Mouse (Mus musculus) kidney, embryonic 16.5 days (tissue): Measurements from ENCODE around the gene Zscan2. TPM values are rescaled to one million over a fixed set of nuclear protein-coding genes. Genes with fewer than 3 reads are reported as not detected.

Experiments
- ATAC-seq: fragments of 200-750 bp; cut with Nextera tagmentation; 2 replicates; pipeline ENCODE4 v1.8.0; 2017; ENCODE audit warnings: moderate TSS enrichment; ENCODE audit not compliant: low FRiP score, low TSS enrichment
- H3K27ac ChIP-seq: fragments of 300-500 bp; sonication (generic); 2 replicates; pipeline ENCODE4 v1.5.1; 2014; ENCODE audit warnings: low read length
- H3K27me3 ChIP-seq: fragments of 300-500 bp; sonication (generic); 2 replicates; pipeline ENCODE4 v1.6.1; 2014; ENCODE audit warnings: low read length, control low read depth, mixed read lengths; ENCODE audit not compliant: insufficient read depth
- H3K36me3 ChIP-seq: fragments of 300-500 bp; sonication (generic); 2 replicates; pipeline ENCODE4 v1.6.1; 2014; ENCODE audit warnings: low read length, control low read depth, mixed read lengths; ENCODE audit not compliant: insufficient read depth
- H3K4me1 ChIP-seq: fragments of 300-500 bp; sonication (generic); 2 replicates; pipeline ENCODE4 v1.6.1; 2014; ENCODE audit warnings: low read length, control low read depth, mixed read lengths; ENCODE audit not compliant: insufficient read depth
- H3K4me2 ChIP-seq: fragments of 300-500 bp; sonication (generic); replicated peaks from 2 replicates; pipeline ENCODE4 v1.6.1; 2014; ENCODE audit warnings: low read depth, low read length
- H3K4me3 ChIP-seq: fragments of 300-500 bp; sonication (generic); 2 replicates; pipeline ENCODE4 v1.5.1; 2014; ENCODE audit warnings: mild to moderate bottlenecking, low read length
- H3K9ac ChIP-seq: fragments of 300-500 bp; sonication (generic); replicated peaks from 2 replicates; pipeline ENCODE4 v1.6.1; 2014; ENCODE audit warnings: low read length
- H3K9me3 ChIP-seq: fragments of 300-500 bp; sonication (generic); 2 replicates; pipeline ENCODE4 v1.6.1; 2016; ENCODE audit warnings: low read length, control low read depth
- WGBS: fragments of 180-500 bp; shearing (Covaris S2); extraction: QIAGEN DNeasy Blood & Tissue Kit; methylation state at CpG from one replicate; pipeline ENCODE4 v1.1.7; 2014; 5-methylcytosine and 5-hydroxymethylcytosine counted together
- polyA plus RNA-seq: library from polyadenylated mRNA; unstranded; fragments of >200 nt; fragmentation: Nextera tagmentation; extraction: Ambion mirVana; gene quantifications from 2 replicates; pipeline ENCODE4 v1.2.1, GENCODE M21; 2015

The Zscan2 gene
- 3.0 and 3.2 TPM in 2 replicates for polyA plus RNA-seq

DNA sequence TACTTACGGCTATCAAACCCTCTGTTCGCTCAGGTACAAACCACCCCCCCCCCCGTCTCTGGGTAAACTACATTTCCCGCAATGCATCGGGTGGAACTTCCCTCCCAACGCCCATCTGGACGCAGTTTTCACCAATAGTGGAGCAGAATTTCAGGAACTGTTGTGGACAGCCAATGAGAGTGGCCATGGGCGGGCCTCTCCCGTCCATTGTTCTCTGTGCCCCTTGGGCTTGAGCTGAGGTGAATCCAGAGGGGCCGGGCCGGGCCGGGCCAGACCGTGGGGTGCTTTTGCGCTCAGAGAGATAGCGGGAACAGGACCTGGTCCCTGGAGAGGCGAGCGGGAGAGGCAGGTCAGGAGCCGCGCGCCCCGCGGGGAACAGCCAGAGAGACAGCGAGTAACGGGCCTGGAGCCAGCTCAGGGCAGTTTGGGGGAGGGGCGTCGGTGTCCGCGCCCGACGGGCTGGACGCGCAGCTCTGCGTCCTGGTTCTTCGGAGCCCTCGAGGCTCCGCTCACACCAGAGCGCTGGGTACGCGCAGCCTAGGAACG, at the start of gene Zscan2:
Gene Zscan2 (plus strand): TSS at position 192 of the 546 bp plus-strand sequence.
- Histone ChIP-seq H3K4me3 (peak within 1 kb of the TSS; percentile 88), H3K4me1 (peaks cover 35% of the 10 kb centered on the region), H3K27ac (peak within 1 kb of the TSS; percentile 84), H3K9me3 (no peaks in the 10 kb centered on the region), H3K9ac (peak within 1 kb of the TSS; percentile 97), H3K27me3 (no peaks in the 10 kb centered on the region), H3K4me2 (peak within 1 kb of the TSS; percentile 74), H3K36me3 (peaks cover 14% of the 10 kb centered on the region; the same call in 1 of the 2 replicates)
- ATAC-seq, result peak; percentile 98
- under 1% methylated on average over 40 of the region's 40 CpGs for WGBS

DNA sequence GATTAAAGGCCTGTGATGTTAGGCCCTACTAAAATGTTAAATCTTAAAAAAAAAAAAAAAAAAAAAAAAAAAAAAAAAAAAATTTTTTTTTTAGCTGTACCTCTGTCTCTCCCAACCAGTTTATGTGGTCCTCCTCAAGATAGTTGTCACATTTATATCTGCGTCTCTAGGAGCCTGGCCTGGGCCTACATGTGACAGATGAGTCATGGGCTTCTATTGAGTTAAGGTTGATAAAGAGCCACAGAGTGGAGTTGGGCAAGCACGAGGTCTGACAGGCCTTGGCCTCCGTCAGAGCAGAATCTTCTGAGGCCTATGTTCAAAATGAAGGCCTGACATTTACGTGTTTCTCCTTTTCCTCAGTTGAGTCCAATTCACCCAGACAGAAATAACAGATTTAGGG, 47.3 kb upstream of the Zscan2 start:
- Histone ChIP-seq H3K27me3 (no peaks in the 10 kb centered on the region), H3K27ac (no peak overlapping the region), H3K36me3 (no peaks in the 10 kb centered on the region), H3K4me3 (no peak overlapping the region), H3K9me3 (no peaks in the 10 kb centered on the region), H3K4me1 (no peaks in the 10 kb centered on the region), H3K9ac (no peak overlapping the region), H3K4me2 (no peak overlapping the region)
- ATAC-seq, result no peak
- WGBS, result 77% methylated on average over 4 of the region's 4 CpGs

DNA sequence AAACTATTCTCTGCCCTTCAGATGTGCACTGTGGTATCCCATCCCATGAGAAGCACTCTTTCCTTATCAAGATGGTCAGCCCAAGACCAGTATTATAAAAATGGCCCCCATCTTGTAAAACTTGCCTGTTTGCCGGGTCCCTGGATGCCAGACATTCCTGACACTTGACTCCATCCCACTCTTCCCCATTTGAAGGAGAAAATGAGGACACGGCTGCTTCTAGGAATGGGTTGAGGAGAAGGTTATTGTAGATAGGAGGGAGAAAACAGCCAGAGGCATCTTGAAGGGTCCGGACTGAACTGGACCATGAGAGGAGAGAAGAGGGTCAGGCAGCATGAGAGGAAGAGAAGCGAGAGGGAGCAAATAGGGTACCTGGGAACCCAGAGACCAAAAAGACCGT, 44.1 kb upstream of the Zscan2 start:
- Histone ChIP-seq H3K27ac (no peak overlapping the region), H3K27me3 (no peaks in the 10 kb centered on the region), H3K36me3 (no peaks in the 10 kb centered on the region), H3K9ac (no peak overlapping the region), H3K4me2 (no peak overlapping the region), H3K4me3 (no peak overlapping the region), H3K9me3 (no peaks in the 10 kb centered on the region), H3K4me1 (no peaks in the 10 kb centered on the region)
- ATAC-seq, result no peak
- WGBS, result 58% methylated on average over 5 of the region's 5 CpGs

DNA sequence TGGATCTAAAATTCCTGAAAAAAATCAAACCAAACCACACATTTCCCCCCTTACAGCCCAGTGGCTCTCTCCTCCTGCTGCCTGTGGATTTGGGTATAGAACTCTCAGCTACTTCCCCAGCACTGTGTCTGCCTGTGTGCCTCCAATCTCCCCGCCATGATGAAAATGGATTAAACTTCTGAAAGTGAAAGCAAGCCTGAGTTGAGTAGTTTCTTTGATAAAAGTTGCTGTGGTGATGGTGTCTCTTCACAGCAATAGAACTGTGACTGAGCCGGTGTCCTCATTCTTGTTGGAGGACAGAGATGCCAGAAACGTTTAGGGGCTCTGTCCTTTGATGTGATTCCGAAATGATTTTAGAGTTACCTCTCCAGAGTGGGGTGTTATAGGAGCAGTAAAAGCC, 39.9 kb upstream of the Zscan2 start:
- Histone ChIP-seq H3K27ac (no peak overlapping the region), H3K27me3 (no peaks in the 10 kb centered on the region), H3K36me3 (no peaks in the 10 kb centered on the region), H3K4me3 (no peak overlapping the region), H3K9me3 (no peaks in the 10 kb centered on the region), H3K4me1 (peaks cover 29% of the 10 kb centered on the region), H3K9ac (no peak overlapping the region), H3K4me2 (no peak overlapping the region)
- no peak for ATAC-seq
- WGBS, result 49% methylated on average over 4 of the region's 4 CpGs

DNA sequence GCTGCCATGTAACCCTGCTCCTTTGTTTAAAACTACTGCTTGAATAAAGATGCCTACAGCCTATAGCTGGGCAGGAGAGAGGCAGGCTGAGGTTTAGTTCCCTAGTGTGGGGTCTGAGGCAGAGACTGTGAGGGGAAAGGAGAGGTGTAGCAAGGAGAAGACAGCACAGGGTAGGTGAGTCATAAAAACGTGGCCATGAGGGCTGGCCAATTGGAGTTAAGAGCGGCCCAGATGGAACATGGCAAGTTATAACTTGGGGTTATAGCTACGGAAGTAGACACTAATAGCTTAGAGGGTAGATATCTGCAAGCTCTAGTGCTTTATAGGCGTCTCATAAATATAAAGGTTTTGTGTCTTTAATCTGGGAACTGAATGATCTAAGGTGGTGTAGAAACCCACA, 37.5 kb upstream of the Zscan2 start:
- H3K27me3 ChIP-seq, result no peaks in the 10 kb centered on the region
- H3K36me3 ChIP-seq, result no peaks in the 10 kb centered on the region
- no peaks in the 10 kb centered on the region for H3K9me3 ChIP-seq
- H3K27ac ChIP-seq, result peak overlapping the region; percentile 92
- no peak overlapping the region for H3K9ac ChIP-seq
- no peak overlapping the region for H3K4me3 ChIP-seq
- WGBS, result 62% methylated on average over 4 of the region's 4 CpGs
- H3K4me1 ChIP-seq, result peaks cover 35% of the 10 kb centered on the region
- no peak for ATAC-seq
- H3K4me2 ChIP-seq, result no peak overlapping the region

DNA sequence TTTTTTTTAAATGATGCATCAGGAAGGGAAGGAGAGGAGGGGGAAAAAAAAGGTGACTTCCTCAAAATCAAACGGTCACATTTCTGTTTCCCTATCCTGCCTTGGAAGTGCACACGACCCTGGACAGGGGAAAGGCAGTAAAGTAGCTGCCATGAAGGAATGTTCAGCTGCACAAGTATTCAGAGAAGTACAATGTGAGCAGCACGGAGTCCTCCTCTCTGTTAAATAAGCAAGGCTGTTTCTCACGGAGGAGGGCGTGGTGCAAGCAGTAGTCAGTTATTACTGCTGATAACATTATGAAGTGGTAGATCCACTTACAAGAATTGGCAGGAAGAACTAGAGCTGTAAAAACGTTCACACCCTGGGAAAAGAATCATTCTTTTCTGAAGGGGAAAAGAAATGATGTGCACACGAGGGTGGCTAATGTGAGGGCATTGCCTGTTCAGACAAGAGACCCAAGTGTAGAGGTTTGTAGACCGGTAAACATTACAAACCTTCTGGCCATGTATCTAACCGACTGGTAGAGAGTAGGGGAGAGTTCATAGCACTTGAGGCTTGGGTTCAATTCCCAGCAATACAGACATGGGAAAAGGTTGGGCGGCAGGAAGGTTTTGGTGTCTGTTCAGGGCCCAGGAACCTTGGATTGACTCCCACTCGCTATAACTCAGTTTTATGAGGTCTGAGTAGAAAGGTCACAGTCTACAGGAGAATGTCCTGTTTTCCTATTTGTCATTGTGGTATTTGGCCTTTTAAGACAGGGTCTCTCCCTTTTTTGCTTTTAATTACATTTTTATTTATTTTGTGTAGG, 36.6 kb upstream of the Zscan2 start:
- peak; percentile 71 for ATAC-seq
- H3K4me1 ChIP-seq, result peaks cover 37% of the 10 kb centered on the region
- H3K9ac ChIP-seq, result no peak overlapping the region
- no peak overlapping the region for H3K4me3 ChIP-seq
- no peaks in the 10 kb centered on the region for H3K9me3 ChIP-seq
- 13% methylated on average over 11 of the region's 11 CpGs for WGBS
- no peaks in the 10 kb centered on the region for H3K36me3 ChIP-seq
- H3K27me3 ChIP-seq, result no peaks in the 10 kb centered on the region
- no peak overlapping the region for H3K4me2 ChIP-seq
- peak overlapping the region; percentile 92 for H3K27ac ChIP-seq

DNA sequence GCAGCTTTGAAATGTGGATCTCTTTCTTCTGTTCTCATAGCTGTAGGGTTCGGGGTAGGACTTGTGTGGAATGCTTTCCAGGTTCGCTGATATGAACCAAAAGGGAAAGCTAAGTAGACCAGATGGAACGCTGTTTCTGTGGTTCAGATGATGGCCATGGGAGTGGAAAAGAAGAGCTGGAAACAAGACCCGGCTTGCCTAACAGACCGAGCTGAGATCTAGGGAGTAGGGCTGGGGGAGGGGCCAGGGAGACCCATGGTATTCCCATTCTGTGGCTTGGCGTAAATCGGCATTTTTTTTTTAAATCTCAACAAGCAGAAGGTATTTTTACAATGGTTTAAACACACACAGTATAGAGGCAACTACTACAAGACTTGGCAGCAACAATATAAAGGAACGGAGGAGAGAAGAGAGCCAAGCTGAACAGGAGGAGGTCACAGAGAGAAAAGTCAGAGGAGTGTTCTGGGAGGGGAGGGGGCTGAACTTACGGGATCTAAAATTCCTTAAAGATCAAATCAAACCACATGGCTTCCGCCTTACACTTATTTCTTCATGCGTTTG, 34.8 kb upstream of the Zscan2 start, which contains the start of gene Iqgap1:
Gene Iqgap1 (minus strand): TSS at position 132 of the 561 bp plus-strand sequence.
- Histone ChIP-seq H3K4me1 (peaks cover 37% of the 10 kb centered on the region), H3K4me2 (peak within 1 kb of the TSS; percentile 34), H3K27ac (peak within 1 kb of the TSS; percentile 92), H3K9ac (no peak within 1 kb of the TSS), H3K9me3 (no peaks in the 10 kb centered on the region), H3K36me3 (no peaks in the 10 kb centered on the region), H3K4me3 (no peak within 1 kb of the TSS), H3K27me3 (no peaks in the 10 kb centered on the region)
- ATAC-seq, result peak; percentile 27; the same call in 1 of the 2 replicates
- 30% methylated on average over 11 of the region's 11 CpGs for WGBS

DNA sequence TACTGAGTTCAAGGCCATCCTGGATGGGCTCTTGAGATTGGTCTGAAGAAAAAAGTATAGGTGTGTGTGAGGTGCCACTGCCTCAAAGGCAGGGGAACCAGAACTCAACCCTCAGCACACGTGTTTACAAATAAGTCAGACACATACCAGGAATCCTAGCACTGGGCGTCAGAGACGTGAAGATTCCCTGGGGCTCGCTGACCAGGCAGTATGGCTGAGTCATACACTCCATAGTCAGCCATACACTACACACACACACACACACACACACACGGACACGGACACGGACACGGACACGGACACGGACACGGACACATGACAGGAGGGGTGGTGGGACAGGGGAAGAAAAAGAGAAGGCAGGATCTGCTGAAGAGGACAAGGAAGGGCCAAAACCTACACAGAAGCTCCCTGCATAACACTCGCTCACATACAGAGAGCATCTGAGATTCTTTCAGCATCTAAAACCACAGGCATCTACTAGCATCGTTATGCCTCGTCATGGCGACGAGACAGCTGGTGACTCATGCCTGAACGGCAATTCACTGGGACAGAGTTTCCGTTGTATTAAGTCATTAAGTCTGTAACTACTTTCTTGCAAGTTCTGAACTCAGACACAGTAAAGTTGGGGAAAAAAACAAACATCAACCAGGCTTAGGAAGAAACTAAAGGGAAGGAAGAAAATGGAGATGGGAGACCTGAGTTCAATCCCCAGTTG, 32.4 kb upstream of the Zscan2 start:
- whole genome bisulfite sequencing, result 67% methylated on average over 18 of the region's 18 CpGs
- H3K27me3 ChIP-seq, result no peaks in the 10 kb centered on the region
- no peak for ATAC-seq
- H3K27ac ChIP-seq, result no peak overlapping the region
- no peak overlapping the region for H3K4me3 ChIP-seq
- H3K9ac ChIP-seq, result no peak overlapping the region
- no peaks in the 10 kb centered on the region for H3K9me3 ChIP-seq
- no peaks in the 10 kb centered on the region for H3K36me3 ChIP-seq
- H3K4me2 ChIP-seq, result no peak overlapping the region
- peaks cover 41% of the 10 kb centered on the region for H3K4me1 ChIP-seq

DNA sequence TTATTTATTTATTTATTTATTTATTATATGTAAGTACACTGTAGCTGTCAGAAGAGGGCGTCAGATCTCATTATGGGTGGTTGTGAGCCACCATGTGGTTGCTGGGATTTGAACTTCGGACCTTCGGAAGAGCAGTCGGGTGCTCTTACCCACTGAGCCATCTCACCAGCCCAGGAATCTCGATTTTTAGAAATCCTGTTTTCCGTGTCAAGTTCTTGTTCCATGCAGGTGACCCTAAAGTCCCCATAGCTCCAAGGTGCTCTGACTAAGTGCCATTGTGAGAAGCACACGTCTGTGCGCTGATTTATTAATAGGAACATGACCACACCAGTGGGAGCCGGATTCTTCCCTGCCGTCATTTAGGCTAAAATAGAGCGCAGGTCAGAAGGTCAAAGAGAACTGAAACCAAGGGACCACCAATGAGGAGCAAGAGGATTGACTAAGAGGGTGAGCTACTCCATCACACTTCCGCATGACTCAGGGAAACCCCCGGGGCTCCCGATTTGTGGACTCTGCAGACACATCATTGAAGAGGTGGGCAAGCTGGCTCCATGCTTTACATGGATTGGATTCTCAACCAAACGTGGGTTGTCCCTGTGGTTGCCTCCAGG, 30.4 kb upstream of the Zscan2 start:
- Histone ChIP-seq H3K36me3 (no peaks in the 10 kb centered on the region), H3K27me3 (no peaks in the 10 kb centered on the region), H3K9ac (no peak overlapping the region), H3K9me3 (no peaks in the 10 kb centered on the region), H3K4me1 (peaks cover 22% of the 10 kb centered on the region), H3K4me2 (no peak overlapping the region), H3K4me3 (no peak overlapping the region), H3K27ac (no peak overlapping the region)
- 74% methylated on average over 15 of the region's 15 CpGs for WGBS
- no peak for ATAC-seq
